Mouse (Mus musculus) layer of hippocampus, adult 9-10 months (tissue): ENCODE measurements around the gene Pin1.
"Not testable (repeated sequence)": the region's sequence is repeated elsewhere in the genome, so short reads cannot be mapped to it uniquely, and the experiment has no call there.

Source experiments
- DNase-seq: peaks from one replicate; pipeline ENCODE4 v3.0.0; 2022; ENCODE audit warnings: low spot score

The Pin1 gene

DNA sequence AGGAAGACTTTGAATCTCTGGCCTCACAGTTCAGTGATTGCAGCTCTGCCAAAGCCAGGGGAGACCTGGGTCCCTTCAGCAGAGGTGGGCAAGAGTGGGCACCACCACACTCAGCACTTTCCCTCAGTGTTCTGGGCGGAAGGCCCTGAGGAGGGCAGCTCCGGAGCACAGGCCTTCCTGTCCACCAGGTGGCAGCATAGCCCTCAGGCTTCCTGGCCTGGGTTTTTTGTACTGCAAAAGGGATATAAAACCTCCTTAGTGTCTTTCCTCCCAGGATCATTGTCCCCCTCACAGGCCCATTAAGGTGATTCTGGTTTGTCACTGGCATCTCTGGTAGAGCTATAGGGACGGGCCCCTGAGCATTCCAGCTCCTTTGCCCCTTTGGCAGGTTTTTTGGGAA, 10.4 kb downstream of the Pin1 start:
- DNase-seq = peak; percentile 57

- DNase-seq = no peak
Measured at GRCm38 (mm10) chr9:20662874-20663273, 11.0 kb downstream of the Pin1 start.

- no peak for DNase-seq
Measured at GRCm38 (mm10) chr9:20663956-20664355, 12.1 kb downstream of the Pin1 start.

DNA sequence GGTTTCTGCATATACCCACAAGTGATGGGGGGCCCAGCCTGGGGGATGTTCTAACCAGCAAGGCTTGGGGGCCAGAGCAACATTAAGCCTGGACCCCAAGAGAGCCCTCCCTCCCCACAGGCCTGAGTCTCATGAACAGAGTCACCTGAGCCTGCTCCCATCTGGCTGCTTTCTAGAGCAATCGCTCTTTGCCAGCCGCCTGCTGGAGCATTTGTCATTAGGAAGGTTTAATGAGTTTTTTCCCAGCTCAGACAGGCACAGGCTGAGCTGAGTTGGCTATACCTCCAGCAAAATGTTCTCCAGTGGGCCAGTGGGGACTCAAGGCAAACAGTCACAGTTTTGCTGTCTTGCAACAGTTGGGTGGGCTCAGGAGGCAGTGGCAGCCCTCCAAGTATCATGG, 12.5 kb downstream of the Pin1 start:
- peak; percentile 56 for DNase-seq

- DNase-seq = no peak
Measured at GRCm38 (mm10) chr9:20664982-20665637, 13.2 kb downstream of the Pin1 start.

DNA sequence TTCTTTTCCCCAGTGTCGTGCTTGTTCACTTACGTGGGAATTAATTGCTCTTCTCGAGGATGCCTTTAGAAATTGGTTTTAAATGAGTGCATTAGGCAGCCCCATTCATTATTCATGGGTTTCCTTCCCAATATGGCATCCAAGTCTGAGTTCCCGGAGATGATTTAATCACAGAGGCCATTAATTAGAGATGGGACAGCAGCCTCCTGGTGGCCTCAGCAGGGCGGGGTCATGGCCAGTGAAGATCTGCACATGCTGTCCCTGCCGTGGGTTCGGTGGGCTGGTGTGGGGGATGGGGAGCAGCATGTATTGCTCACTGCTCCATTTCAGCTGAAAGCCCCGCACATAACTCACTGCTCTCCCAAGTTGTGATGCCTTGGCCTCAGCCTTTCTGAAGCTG, 14.0 kb downstream of the Pin1 start:
- no peak for DNase-seq

GRCm38 (mm10) chr9:20666510-20667034, 14.7 kb downstream of the Pin1 start:
- DNase-seq = no peak

GRCm38 (mm10) chr9:20668065-20668464, 16.2 kb downstream of the Pin1 start:
- no peak for DNase-seq

DNA sequence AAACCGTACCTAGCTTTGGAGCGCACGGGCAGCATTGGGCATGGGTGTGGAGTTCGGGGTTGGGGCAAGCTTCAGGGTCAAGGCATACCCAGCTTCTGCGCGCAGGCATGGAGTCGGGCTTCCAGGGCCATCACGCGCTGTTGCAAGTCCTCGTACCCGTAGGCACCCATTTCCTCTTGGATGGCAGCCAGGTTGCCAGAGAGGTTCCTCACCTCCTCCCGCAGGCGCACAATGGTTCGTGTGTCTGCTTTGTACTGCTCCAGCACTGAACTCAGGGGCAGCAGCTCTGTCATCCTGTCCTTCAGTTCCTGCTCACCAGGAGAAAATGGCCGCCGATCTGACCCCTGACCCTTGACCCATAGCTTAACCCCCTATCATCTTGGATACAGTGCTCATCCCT, 20.2 kb downstream of the Pin1 start:
- no peak for DNase-seq

DNA sequence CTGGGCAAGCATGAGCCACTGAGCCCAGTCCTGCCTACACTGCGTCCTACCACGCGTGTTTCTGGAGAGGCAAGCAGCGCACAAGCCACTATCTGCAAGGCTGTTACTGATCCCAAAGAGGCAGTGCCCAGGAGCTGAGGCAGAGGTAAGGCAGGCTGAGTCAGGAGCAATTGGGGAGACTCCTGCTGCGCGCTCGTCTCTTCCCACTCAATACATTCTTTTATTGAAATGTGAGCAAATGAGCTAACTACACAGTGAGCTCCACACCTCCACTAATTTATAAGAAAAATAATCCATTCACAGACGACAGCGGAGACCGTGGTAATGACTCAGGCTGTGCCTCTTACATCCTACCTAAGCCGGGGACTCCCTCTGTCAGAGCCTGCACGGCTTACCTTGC, 26.0 kb downstream of the Pin1 start:
- DNase-seq = no peak

- no peak for DNase-seq
Measured at GRCm38 (mm10) chr9:20680378-20680958, 28.6 kb downstream of the Pin1 start.

- DNase-seq = no peak
Measured at GRCm38 (mm10) chr9:20681546-20682388, 29.9 kb downstream of the Pin1 start.

GRCm38 (mm10) chr9:20682389-20682722, 30.5 kb downstream of the Pin1 start:
- DNase-seq = no peak

DNA sequence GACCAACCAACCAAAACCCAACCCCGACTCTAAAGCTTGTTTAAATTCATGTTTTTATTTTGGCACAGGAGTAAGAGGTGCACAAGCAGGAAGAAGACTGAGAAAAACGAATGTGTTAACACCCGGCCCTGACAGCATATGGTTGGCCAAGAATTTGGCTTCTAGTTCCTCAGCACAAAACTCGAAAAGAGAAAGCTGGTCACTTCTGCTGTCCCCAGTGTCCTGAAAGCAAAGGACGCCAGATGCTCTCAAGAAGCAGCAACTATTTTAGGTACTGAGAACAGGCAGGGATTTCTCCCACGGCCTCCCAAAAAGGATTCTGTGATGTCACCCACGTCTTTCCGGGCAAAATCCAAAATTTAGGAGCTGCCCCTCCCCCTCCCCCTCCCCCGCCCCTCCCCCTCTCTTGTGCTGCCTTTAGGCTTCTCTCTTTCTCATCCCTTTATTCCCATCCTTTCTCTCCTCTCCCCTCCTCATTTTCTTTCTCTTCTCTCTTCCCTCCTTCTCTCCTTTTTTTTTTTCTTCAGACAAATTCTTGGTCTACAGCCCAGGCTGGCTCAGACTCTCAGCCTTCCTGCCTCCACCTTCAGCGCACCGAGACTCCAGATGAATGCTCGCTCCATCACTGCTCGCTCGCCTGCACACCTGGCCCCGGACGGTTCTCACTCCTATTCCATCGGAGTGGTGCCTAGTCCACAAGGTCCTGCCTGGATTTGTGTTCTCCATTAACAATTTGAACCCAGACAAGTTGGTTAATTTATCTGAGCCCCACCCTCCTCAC, 33.4 kb downstream of the Pin1 start:
- no peak for DNase-seq

- DNase-seq = no peak
Measured at GRCm38 (mm10) chr9:20689403-20689802, 37.5 kb downstream of the Pin1 start.

- no peak for DNase-seq
Measured at GRCm38 (mm10) chr9:20689913-20690312, 38.0 kb downstream of the Pin1 start.

DNA sequence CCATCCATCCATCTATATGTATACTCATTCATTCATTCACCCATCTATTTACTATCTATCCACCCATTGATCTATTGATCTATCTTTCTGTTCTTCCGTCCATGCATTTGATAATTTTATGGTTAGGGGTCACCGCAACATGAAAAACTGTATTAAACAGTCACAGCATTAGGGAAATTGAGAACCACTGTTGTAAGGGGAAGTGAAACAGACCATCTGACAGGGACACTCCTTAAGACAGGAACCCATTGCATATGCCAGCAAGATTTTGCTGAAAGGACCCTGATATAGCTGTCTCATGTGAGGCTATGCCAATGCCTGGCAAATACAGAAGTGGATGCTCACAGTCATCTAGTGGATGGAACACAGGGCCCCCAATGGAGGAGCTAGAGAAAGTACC, 38.6 kb downstream of the Pin1 start:
- DNase-seq = not testable (repeated sequence)

DNA sequence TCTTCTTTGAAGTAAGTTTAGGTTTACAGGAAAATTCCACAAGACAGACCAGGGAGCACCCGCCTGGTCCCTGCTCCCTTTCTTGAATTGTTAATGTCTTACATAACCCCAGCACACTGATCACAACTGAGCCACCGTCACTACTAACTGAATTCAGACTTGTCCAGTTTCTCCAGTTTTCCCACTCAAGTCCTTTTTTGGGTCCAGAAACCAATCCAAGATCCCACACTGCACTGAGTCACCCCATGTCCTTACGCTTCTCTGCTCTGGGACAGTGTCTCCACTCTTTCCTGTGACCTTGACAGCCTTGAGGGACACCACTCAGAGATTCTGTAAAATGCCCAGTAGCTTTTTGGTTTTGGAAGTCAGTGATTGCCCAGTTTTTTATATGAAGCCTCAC, 41.0 kb downstream of the Pin1 start:
- no peak for DNase-seq

DNA sequence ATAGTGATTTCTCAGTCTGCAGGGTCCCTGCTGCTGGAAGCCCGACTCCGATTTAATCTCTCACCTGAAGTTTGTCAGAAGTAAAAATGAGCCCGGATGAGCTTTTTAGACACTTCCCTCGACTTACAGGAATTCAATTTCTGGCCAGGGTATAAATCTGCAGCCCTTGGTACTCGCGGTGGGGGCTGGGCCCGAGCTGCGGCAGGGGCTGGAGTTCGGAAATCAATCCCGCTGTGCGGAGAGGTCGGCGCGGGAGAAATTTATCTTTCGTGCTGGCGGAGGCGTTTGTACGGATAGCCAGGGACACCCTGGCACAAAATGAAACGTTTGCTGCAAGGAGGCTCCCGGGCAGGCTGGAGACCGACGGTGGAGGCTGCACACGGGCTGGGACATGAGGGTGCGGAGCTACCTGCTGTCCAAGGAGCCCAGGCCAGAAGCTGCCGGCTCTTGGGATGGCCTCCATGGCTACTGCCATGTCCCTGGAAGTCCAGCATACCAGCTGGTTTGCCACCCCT, 42.9 kb downstream of the Pin1 start:
- no peak for DNase-seq

DNA sequence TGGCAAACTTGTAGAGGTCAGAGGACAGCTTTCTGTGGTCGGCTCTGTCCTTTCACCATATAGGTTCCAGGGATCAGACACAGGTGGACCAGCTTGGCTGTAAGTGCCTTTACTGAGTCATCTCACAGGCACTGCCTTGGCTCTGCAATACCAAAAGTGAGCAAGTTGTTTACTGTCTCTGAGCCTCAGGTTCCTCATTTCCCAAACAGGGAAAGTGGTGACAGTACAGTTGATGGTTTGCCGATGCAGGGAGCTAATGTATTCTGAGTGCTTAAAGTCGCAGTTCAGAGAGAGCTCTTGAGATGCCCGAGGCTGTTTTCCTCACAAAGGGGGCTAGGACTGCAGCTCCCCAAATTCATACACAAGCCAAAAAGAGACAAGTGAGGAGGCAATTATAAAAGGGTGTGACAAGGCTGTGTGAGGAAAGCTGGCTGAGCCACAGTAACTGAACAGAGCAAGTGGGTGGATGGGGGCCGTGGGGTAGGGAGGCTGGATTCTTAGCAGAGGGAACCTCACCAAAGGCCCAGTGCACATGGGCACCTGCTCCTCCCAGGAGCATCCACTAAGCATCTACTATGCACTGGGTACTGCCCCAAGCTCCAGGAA, 44.3 kb downstream of the Pin1 start:
- DNase-seq = no peak

GRCm38 (mm10) chr9:20697466-20697865, 45.6 kb downstream of the Pin1 start:
- no peak for DNase-seq
